Mouse (Mus musculus) liver, postnatal 0 days (tissue): Measurements from ENCODE around the gene Tmed6.

Experiments
- CTCF ChIP-seq: sonication (generic); IDR thresholded peaks from 2 replicates; pipeline ENCODE4 v1.5.1; 2016; ENCODE audit warnings: antibody characterized with exemption, low read depth
- EP300 ChIP-seq: IDR thresholded peaks from 2 replicates; pipeline ENCODE4 v1.6.1; 2016; ENCODE audit warnings: antibody characterized with exemption, low read depth, mild to moderate bottlenecking

DNA sequence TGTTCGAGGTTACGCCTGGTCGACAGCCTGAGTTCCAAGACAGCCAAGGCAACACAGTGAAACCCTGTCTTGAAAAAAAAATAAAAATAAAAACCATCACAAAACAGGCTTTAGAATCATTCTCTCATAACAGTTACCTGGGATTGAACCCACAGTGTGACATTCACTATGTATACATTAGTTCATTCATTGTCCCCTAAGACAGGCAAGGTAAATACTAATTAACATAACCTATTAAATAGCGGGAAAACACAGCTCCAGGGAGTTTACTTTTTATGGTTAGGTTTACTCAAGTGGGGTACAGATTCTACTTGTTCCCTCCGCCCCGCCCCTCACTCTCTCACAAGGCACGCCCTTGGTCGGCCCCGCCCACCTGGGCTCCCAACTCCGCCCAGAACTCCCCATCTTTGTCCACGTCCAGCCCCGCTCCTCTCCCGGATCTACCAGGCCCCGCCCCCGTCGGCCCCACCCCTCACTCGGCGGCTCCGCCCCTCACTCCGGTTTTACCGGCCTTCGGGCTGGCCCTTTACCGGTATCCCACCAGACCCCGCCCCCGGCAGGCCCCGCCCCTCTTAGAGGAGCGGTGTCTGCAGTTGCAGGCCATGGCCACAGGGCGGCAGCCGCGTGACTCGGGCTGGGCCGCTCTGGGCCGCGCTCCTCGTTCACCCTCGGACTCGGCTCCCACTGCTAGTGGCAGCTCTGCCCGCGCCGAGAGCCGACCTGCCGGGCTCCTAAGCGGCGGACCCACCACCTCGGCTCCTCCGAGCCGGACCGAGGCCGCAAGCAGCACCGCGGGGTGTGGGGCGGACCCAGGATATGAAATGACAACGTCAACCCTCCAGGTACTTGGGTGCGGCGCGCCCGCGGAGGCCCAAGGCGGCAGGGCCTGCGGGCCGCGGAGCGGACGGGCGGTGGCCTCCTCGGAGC, 34.5 kb downstream of the Tmed6 start, which contains the start of gene Vps4a:
- TF ChIP-seq CTCF = peak; percentile 95
- TF ChIP-seq EP300 = no peak
